Mouse (Mus musculus) spleen, adult 2 months (tissue): ENCODE measurements at regions not wholly inside any gene's neighbourhood (a gene's known extent, or its start where the extent isn't known, plus 50 kb on each side); places are given as distances from the start of the nearest gene placed in this dataset.

Source experiments
- CTCF ChIP-seq: fragments of 200-500 bp; IDR thresholded peaks from 2 replicates; pipeline ENCODE4 v1.5.1; 2011; ENCODE audit warnings: mild to moderate bottlenecking, inconsistent platforms; ENCODE audit not compliant: insufficient read depth, insufficient read length, insufficient replicate concordance; ENCODE audit errors: extremely low read depth
- POLR2A ChIP-seq: fragments of 200-500 bp; IDR thresholded peaks from 2 replicates; pipeline ENCODE4 v1.6.1; 2011; ENCODE audit warnings: low read depth, low read length, inconsistent platforms

- TF ChIP-seq CTCF (no peak), POLR2A (no peak)
Measured at GRCm38 (mm10) chr2:50812296-50812695, 336.6 kb downstream of the Rnd3 start.
